Mouse (Mus musculus): ENCODE data around the gene Slc11a1. TPM values are rescaled to one million over a fixed set of nuclear protein-coding genes. Genes with fewer than 3 reads are reported as not detected.

Slc11a1 gene
- polyA plus RNA-seq, 1 experiment, result not detected

- Histone ChIP-seq H3K4me1 (ENCODE audit: control insufficient read depth, insufficient read depth, low read length) (peaks cover 15% of the 10 kb centered on the region), H3K27ac (ENCODE audit: insufficient read depth, low read depth, low read length) (no peak overlapping the region), H3K4me3 (ENCODE audit: insufficient read depth, low read depth, low read length) (no peak overlapping the region)
- WGBS, result 84% methylated on average over 5 of the region's 5 CpGs
- no peak for TF ChIP-seq POLR2A (IDR thresholded peaks at IDR 0.05; ENCODE audit: insufficient read depth, low read depth, low read length)
- TF ChIP-seq CTCF (IDR thresholded peaks at IDR 0.05; ENCODE audit: insufficient read depth, low read depth, low read length), result no peak
Measured at GRCm38 (mm10) chr1:74363437-74363836, 11.6 kb upstream of the Slc11a1 start.

- Histone ChIP-seq H3K4me1 (ENCODE audit: control insufficient read depth, insufficient read depth, low read length) (peaks cover 16% of the 10 kb centered on the region), H3K4me3 (ENCODE audit: insufficient read depth, low read depth, low read length) (no peak overlapping the region), H3K27ac (ENCODE audit: insufficient read depth, low read depth, low read length) (no peak overlapping the region)
- WGBS, result 74% methylated on average over 8 of the region's 8 CpGs
- TF ChIP-seq POLR2A (IDR thresholded peaks at IDR 0.05; ENCODE audit: insufficient read depth, low read depth, low read length) (no peak), CTCF (IDR thresholded peaks at IDR 0.05; ENCODE audit: insufficient read depth, low read depth, low read length) (no peak)
Measured at GRCm38 (mm10) chr1:74364270-74364669, 10.7 kb upstream of the Slc11a1 start.

GRCm38 (mm10) chr1:74367886-74368645 is 6.9 kb upstream of the Slc11a1 start:
- no peak for TF ChIP-seq POLR2A (IDR thresholded peaks at IDR 0.05; ENCODE audit: insufficient read depth, low read depth, low read length)
- no peak for TF ChIP-seq CTCF (IDR thresholded peaks at IDR 0.05; ENCODE audit: insufficient read depth, low read depth, low read length)
- WGBS, result 19% methylated on average over 34 of the region's 34 CpGs
- Histone ChIP-seq H3K4me1 (ENCODE audit: control insufficient read depth, insufficient read depth, low read length) (peaks cover 10% of the 10 kb centered on the region), H3K4me3 (ENCODE audit: insufficient read depth, low read depth, low read length) (peak overlapping the region; percentile 42), H3K27ac (ENCODE audit: insufficient read depth, low read depth, low read length) (no peak overlapping the region)

GRCm38 (mm10) chr1:74370040-74370439 is 5.0 kb upstream of the Slc11a1 start:
- 73% methylated on average over 4 of the region's 4 CpGs for WGBS
- H3K27ac ChIP-seq (ENCODE audit: insufficient read depth, low read depth, low read length), result no peak overlapping the region
- H3K4me3 ChIP-seq (ENCODE audit: insufficient read depth, low read depth, low read length), result no peak overlapping the region
- peaks cover 10% of the 10 kb centered on the region for H3K4me1 ChIP-seq (ENCODE audit: control insufficient read depth, insufficient read depth, low read length)
- no peak for TF ChIP-seq POLR2A (IDR thresholded peaks at IDR 0.05; ENCODE audit: insufficient read depth, low read depth, low read length)
- no peak for TF ChIP-seq CTCF (IDR thresholded peaks at IDR 0.05; ENCODE audit: insufficient read depth, low read depth, low read length)

- WGBS, result 73% methylated on average over 4 of the region's 4 CpGs
- Histone ChIP-seq H3K4me1 (ENCODE audit: control insufficient read depth, insufficient read depth, low read length) (peaks cover 15% of the 10 kb centered on the region), H3K27ac (ENCODE audit: insufficient read depth, low read depth, low read length) (no peak overlapping the region), H3K4me3 (ENCODE audit: insufficient read depth, low read depth, low read length) (no peak overlapping the region)
- TF ChIP-seq CTCF (IDR thresholded peaks at IDR 0.05; ENCODE audit: insufficient read depth, low read depth, low read length), result no peak
Measured at GRCm38 (mm10) chr1:74373372-74373771, 1.6 kb upstream of the Slc11a1 start.

GRCm38 (mm10) chr1:74375561-74375960 is 566 bp downstream of the Slc11a1 start:
- peaks cover 13% of the 10 kb centered on the region for H3K4me1 ChIP-seq (ENCODE audit: control insufficient read depth, insufficient read depth, low read length)
- TF ChIP-seq CTCF (IDR thresholded peaks at IDR 0.05; ENCODE audit: insufficient read depth, low read depth, low read length) (no peak), POLR2A (IDR thresholded peaks at IDR 0.05; ENCODE audit: insufficient read depth, low read depth, low read length) (no peak)
- no peak overlapping the region for H3K27ac ChIP-seq (ENCODE audit: insufficient read depth, low read depth, low read length)
- 78% methylated on average over 10 of the region's 10 CpGs for WGBS
- no peak overlapping the region for H3K4me3 ChIP-seq (ENCODE audit: insufficient read depth, low read depth, low read length)

- Histone ChIP-seq H3K27ac (ENCODE audit: insufficient read depth, low read depth, low read length) (no peak overlapping the region), H3K4me3 (ENCODE audit: insufficient read depth, low read depth, low read length) (no peak overlapping the region), H3K4me1 (ENCODE audit: control insufficient read depth, insufficient read depth, low read length) (peaks cover 13% of the 10 kb centered on the region)
- TF ChIP-seq POLR2A (IDR thresholded peaks at IDR 0.05; ENCODE audit: insufficient read depth, low read depth, low read length) (no peak), CTCF (IDR thresholded peaks at IDR 0.05; ENCODE audit: insufficient read depth, low read depth, low read length) (no peak)
- WGBS, result 75% methylated on average over 4 of the region's 4 CpGs
Measured at GRCm38 (mm10) chr1:74376396-74376795, 1.4 kb downstream of the Slc11a1 start.

GRCm38 (mm10) chr1:74379058-74379504 is 4.1 kb downstream of the Slc11a1 start:
- Histone ChIP-seq H3K27ac (ENCODE audit: insufficient read depth, low read depth, low read length) (no peak overlapping the region), H3K4me3 (ENCODE audit: insufficient read depth, low read depth, low read length) (no peak overlapping the region), H3K4me1 (ENCODE audit: control insufficient read depth, insufficient read depth, low read length) (peaks cover 13% of the 10 kb centered on the region)
- WGBS, result 87% methylated on average over 7 of the region's 7 CpGs
- TF ChIP-seq POLR2A (IDR thresholded peaks at IDR 0.05; ENCODE audit: insufficient read depth, low read depth, low read length), result no peak
- no peak for TF ChIP-seq CTCF (IDR thresholded peaks at IDR 0.05; ENCODE audit: insufficient read depth, low read depth, low read length)

- Histone ChIP-seq H3K27ac (ENCODE audit: insufficient read depth, low read depth, low read length) (no peak overlapping the region), H3K4me3 (ENCODE audit: insufficient read depth, low read depth, low read length) (no peak overlapping the region), H3K4me1 (ENCODE audit: control insufficient read depth, insufficient read depth, low read length) (peaks cover 10% of the 10 kb centered on the region)
- no peak for TF ChIP-seq POLR2A (IDR thresholded peaks at IDR 0.05; ENCODE audit: insufficient read depth, low read depth, low read length)
- WGBS, result 90% methylated on average over 5 of the region's 5 CpGs
Measured at GRCm38 (mm10) chr1:74380484-74380883, 5.5 kb downstream of the Slc11a1 start.
